Mouse (Mus musculus): ENCODE measurements around the gene Tpcn2.

The Tpcn2 gene

GRCm38 (mm10) chr7:145155666-145156065, 128.1 kb downstream of the Tpcn2 start:
- no peak for DNase-seq (ENCODE audit: low read depth)

DNA sequence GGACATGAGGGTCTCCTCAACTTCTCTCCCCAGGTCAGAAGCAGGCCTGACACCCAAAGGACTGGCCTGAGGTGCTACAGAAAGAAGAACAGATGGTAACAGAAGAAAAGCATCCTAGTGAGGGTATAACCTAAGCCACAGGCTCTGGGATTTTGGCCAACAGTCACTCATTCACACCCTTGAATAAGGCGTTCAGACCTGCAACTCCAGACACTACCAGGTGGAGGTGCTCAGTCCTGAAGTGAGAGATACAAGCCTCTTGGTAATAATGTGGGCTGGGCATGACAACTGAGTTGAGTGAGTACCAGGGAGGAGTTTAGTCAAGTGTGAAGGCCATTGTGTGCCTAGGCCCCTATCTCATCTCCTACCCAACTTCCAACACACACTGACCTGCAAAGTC, 129.7 kb downstream of the Tpcn2 start:
- DNase-seq (ENCODE audit: low read depth), result no peak

GRCm38 (mm10) chr7:145151845-145152244, 132.0 kb downstream of the Tpcn2 start:
- no peak for DNase-seq (ENCODE audit: low read depth)

- DNase-seq (ENCODE audit: low read depth), result no peak
These were observed 134.9 kb downstream of the Tpcn2 start for GRCm38 (mm10) chr7:145148902-145149301.

DNA sequence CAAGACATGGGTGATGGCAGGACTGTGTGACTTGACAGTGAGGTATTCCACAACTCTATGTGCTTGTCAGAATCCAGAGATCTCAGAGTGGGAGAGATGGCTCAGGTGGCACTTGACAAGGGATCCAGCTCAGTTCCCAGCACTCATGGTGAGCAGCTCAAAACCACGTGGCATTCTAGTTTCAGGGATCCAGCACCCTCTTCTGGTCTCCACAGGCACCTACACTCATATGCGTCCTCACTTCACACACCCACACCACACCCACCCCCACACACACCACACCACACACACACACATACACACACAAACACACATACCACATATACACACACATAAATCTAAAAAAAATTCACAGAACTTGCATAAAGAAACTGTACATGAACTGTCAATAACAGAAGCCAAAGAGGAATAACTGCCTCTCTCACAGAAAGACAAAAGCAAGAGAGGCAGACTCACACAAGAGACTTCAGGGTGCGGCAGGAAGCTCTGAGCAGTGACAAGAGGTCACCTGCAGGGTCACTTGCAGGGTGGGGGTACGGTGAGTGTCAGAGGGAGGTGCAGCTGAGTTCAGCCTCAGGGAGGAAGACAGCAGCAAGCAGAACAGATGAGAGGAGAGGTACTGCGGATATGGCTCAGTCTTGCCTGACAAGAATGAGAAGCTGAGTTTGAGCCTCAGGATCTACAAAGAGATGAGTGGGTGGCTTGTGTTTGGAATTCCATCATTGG, 135.7 kb downstream of the Tpcn2 start:
- DNase-seq (ENCODE audit: low read depth), result no peak

GRCm38 (mm10) chr7:145146252-145146930, 137.4 kb downstream of the Tpcn2 start:
- peak; percentile 55 for DNase-seq (ENCODE audit: low read depth)

GRCm38 (mm10) chr7:145143502-145144070, 140.2 kb downstream of the Tpcn2 start:
- DNase-seq (ENCODE audit: low read depth), result no peak

DNA sequence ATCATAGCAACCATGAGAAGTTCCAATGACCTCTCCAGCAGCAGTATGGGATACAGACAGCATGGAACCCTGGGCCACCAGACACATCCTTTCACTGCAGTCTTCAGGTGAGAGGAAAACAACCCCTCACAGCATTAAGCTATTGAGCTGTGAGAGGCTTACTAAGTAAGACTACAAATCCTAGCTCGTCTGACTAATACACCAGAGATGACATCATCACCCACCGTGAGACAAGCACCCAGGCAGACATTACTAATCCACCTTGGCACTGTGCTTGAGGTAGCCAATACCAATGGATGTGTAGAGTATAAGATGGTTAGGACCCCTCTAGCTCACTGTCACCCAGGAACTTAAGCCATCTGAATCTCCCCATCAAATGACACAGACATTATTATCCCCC, 143.2 kb downstream of the Tpcn2 start:
- DNase-seq (ENCODE audit: low read depth), result peak; percentile 26

DNA sequence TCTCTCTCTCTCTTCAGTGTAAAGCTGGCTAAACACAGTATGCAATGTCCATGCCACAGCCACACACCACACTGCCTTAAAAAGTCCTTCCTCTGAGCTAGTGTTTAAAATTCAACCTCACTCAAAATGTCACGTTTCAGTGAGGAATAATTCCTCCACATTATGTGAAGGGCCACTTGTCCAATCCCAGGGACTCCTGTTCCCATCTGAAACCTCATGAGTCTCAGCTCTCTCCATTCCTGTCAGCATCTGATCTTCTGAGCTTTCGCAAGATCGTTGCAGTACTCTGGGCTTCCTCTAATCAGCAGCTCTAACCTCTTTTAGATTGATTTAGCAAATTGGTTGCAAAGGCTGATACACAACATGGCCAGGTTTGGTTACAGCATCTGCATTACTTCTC, 144.2 kb downstream of the Tpcn2 start:
- DNase-seq (ENCODE audit: low read depth), result no peak

- no peak for DNase-seq (ENCODE audit: low read depth)
These were observed 144.7 kb downstream of the Tpcn2 start for GRCm38 (mm10) chr7:145139100-145139499.

DNA sequence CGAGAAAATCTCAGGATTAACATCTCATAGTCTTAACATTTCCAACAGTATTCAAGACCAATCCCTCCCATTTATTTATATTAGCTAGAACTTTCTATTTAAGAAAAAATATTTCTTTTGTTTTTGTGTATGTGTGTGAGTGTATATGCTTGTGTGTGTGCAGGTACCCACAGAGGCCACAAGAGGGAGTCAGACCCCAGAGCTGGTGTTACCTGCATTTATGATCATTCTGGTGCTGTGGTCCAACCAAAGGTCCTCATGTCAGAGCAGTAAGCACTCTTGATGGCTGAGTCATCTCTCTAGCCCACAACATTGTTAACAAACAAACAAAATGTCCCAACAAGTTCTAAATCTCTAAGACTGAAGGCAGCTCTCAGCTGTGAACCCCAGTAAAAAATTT, 145.9 kb downstream of the Tpcn2 start:
- DNase-seq (ENCODE audit: low read depth), result no peak

- no peak for DNase-seq (ENCODE audit: low read depth)
These were observed 147.0 kb downstream of the Tpcn2 start for GRCm38 (mm10) chr7:145136831-145137230.
